Mouse (Mus musculus): ENCODE data around the gene Zfp618. TPM values are rescaled to one million over a fixed set of nuclear protein-coding genes. Genes with fewer than 3 reads are reported as not detected.

Zfp618 gene
- polyA plus RNA-seq, 1 experiment from 2014 or later: 26.6 TPM

DNA sequence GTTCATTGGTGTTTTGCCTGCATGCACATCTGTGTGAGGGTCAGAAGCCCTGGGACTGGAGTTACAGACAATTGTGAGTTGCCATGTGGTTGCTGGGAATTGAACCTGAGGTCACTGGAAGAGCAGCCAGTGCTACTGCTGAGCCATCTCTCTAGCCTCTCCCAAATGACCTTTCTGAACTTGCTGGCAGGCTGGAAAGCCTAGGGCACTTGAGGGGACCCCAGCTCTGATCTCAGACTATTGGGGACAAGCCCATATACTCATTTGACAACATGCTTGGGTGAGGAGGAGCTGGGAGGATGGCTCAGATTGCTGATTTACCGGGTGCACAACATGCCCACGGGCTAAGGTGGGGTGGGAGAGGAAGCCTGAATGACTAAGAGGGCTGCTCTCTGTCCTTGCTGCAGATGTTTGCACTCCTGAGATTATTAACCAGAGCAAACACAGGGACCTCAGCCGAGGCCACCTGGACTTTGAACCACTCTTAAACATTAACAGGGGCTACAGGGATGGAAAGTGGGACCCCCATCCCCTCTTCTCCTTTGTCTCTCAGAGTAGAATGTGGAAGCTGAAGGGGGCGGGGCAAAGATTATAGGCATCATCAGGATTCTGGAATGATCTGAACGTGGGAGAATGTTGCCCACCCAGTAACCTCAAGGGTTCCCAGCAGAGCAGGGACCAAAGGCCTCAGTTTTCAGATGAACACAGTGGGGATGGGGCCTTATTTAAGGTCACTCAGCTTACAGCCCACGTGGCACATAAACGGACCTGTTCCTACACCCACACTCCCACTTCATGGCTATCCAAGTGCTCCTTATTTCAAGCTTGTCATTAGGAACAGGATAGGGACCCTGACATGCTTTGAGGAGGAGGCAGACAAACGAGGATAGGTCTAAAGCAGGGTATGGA lies 191.6 kb downstream of the Zfp618 start:
- no peak for TF ChIP-seq CTCF (IDR thresholded peaks at IDR 0.05; ENCODE audit: low read depth)
- peak; percentile 53 for DNase-seq (ENCODE audit: low spot score)
- no peaks in the 10 kb centered on the region for H3K27me3 ChIP-seq (ENCODE audit: insufficient read depth, low read length)
- H3K9me3 ChIP-seq (replicated peaks; ENCODE audit: low read length): no peaks in the 10 kb centered on the region
- H3K27ac ChIP-seq: peak overlapping the region; percentile 77
- ATAC-seq (replicated peaks; ENCODE audit: low FRiP score, low read depth): peak; percentile 85
- H3K4me3 ChIP-seq (replicated peaks; ENCODE audit: low read depth, low read length): no peak overlapping the region
- H3K9ac ChIP-seq (ENCODE audit: low read depth, low read length): no peak overlapping the region
- no peak overlapping the region for H3K4me2 ChIP-seq (ENCODE audit: low read length)
- no peaks in the 10 kb centered on the region; the same call in 1 of the 2 replicates for H3K4me1 ChIP-seq (replicated peaks; ENCODE audit: insufficient read depth, low read length)
- 26% methylated on average over 8 of the region's 8 CpGs for WGBS
- H3K36me3 ChIP-seq (ENCODE audit: insufficient read depth, low read length): no peaks in the 10 kb centered on the region

DNA sequence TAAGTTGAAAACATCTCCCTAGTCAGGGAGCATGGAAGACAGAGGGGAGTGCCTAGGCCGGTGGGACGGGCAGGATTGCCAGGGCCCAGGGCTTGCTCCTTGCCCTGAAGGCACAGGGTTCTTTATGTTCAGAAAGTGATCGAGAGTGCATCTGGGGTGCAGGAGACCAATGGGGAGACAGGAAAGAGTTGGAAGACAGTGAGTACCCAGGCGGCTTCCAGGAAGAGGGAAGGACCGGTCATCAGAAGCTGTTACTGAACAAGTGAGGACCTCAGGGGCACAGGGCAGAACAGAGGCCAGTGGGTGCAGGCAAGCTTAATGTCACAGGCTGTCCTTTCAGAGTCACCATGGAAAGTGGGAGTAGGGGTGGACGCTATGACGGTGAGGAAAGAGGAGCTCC lies 192.8 kb downstream of the Zfp618 start:
- no peak overlapping the region for H3K4me3 ChIP-seq (replicated peaks; ENCODE audit: low read depth, low read length)
- no peak for TF ChIP-seq CTCF (IDR thresholded peaks at IDR 0.05; ENCODE audit: low read depth)
- H3K9ac ChIP-seq (ENCODE audit: low read depth, low read length): no peak overlapping the region
- H3K9me3 ChIP-seq (replicated peaks; ENCODE audit: low read length): no peaks in the 10 kb centered on the region
- peak overlapping the region; percentile 76 for H3K27ac ChIP-seq
- DNase-seq (ENCODE audit: low spot score): no peak
- WGBS: 89% methylated on average over 7 of the region's 7 CpGs
- no peak overlapping the region for H3K4me2 ChIP-seq (ENCODE audit: low read length)
- no peak for ATAC-seq (replicated peaks; ENCODE audit: low FRiP score, low read depth)
- H3K36me3 ChIP-seq (ENCODE audit: insufficient read depth, low read length): no peaks in the 10 kb centered on the region
- no peaks in the 10 kb centered on the region; the same call in 1 of the 2 replicates for H3K4me1 ChIP-seq (replicated peaks; ENCODE audit: insufficient read depth, low read length)
- H3K27me3 ChIP-seq (ENCODE audit: insufficient read depth, low read length): no peaks in the 10 kb centered on the region

DNA sequence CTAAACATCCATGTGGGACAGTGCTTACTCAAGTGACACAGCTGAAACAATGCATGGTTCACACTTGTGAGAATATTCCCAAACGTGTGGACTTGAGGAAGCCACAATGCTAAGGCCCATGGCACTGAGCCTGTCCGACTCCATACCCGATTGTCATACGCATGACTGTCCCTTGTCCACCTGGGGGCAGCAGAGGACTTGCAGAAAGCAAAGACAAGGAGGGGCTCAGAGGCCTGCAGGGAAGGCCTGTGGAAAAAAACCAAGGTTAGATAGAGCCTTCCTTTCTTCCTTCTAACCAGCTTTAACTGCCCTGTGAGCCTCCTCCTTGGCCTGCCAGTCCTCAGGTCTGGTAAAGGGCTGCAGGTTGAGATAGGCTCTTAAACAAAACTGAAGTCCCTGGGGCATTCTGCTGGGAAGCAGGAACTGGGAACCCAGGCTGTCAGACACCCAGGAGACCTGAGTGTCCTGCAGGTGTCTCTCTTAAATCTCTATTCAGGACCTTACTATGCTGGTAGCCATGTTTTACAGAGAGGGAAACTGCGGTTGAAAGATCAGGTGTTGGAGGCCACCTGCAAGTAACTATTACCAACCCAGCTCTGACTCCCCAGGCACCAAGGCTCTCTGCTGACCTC lies 193.7 kb downstream of the Zfp618 start:
- 12% methylated on average over 5 of the region's 5 CpGs for WGBS
- H3K9ac ChIP-seq (ENCODE audit: low read depth, low read length): peak overlapping the region; percentile 31; the same call in 1 of the 2 replicates
- no peaks in the 10 kb centered on the region for H3K9me3 ChIP-seq (replicated peaks; ENCODE audit: low read length)

DNA sequence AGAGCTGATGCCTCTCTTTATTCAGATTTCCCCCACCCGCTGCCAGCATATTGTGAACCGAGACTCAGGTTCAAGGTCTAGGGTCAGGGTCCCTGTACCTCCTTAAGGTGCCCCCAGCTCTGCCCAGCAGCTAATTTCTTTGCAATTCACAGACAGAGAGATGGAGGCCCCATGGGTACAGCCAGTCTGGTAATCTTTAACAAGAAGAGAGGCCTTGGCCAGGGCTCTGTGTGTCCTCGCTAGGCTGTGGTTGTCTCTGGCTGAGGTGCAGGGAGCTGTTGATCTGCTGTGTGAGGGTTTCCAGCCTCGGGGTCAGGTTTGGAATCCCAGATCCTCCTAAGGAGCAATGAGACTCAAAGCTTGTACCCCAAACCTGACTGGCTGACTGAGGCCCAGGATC lies 200.3 kb downstream of the Zfp618 start:
- Histone ChIP-seq H3K36me3 (ENCODE audit: insufficient read depth, low read length) (0 out of 2 replicates have a peak, but pooled peaks cover 10% of the 10 kb centered on the region), H3K27me3 (ENCODE audit: insufficient read depth, low read length) (no peaks in the 10 kb centered on the region), H3K9me3 (replicated peaks; ENCODE audit: low read length) (no peaks in the 10 kb centered on the region), H3K4me2 (ENCODE audit: low read length) (no peak overlapping the region), H3K4me3 (replicated peaks; ENCODE audit: low read depth, low read length) (no peak overlapping the region), H3K9ac (ENCODE audit: low read depth, low read length) (no peak overlapping the region), H3K4me1 (replicated peaks; ENCODE audit: insufficient read depth, low read length) (0 out of 2 replicates have a peak, but pooled peaks cover 6% of the 10 kb centered on the region), H3K27ac (no peak overlapping the region)
- no peak for TF ChIP-seq CTCF (IDR thresholded peaks at IDR 0.05; ENCODE audit: low read depth)
- WGBS: 71% methylated on average over 4 of the region's 4 CpGs
- DNase-seq (ENCODE audit: low spot score) (no peak), ATAC-seq (replicated peaks; ENCODE audit: low FRiP score, low read depth) (no peak)

More for the DNA sequence above, 193.7 kb downstream of the Zfp618 start:
- DNase-seq (ENCODE audit: low spot score): peak; percentile 96
- H3K27me3 ChIP-seq (ENCODE audit: insufficient read depth, low read length): no peaks in the 10 kb centered on the region
- peak; percentile 98 for TF ChIP-seq CTCF (IDR thresholded peaks at IDR 0.05; ENCODE audit: low read depth)
- H3K27ac ChIP-seq: peak overlapping the region; percentile 76
- no peaks in the 10 kb centered on the region; the same call in 1 of the 2 replicates for H3K4me1 ChIP-seq (replicated peaks; ENCODE audit: insufficient read depth, low read length)
- no peaks in the 10 kb centered on the region for H3K36me3 ChIP-seq (ENCODE audit: insufficient read depth, low read length)
- H3K4me3 ChIP-seq (replicated peaks; ENCODE audit: low read depth, low read length): no peak overlapping the region
- ATAC-seq (replicated peaks; ENCODE audit: low FRiP score, low read depth): peak; percentile 68
- no peak overlapping the region for H3K4me2 ChIP-seq (ENCODE audit: low read length)

DNA sequence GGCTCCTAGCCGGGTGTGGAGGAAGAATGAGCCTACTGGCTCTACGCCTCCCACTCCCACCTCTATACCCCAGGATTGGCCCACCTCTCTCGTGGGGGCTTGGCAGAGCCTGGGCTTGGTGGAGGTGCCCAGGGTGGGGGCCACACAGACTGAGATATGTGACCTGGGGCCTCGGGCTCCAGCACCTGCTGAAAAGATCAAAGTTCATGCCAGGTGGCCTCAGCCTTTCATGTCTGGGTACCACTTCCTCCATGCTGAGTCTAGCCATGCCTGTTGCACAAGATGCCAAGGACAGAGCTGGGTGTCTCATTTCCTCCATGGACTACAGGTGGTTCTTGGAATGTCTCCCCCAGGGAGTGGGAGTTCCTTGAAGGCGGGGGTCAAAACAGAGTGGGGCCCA lies 200.9 kb downstream of the Zfp618 start:
- H3K27ac ChIP-seq: no peak overlapping the region
- 0 out of 2 replicates have a peak, but pooled peaks cover 10% of the 10 kb centered on the region for H3K36me3 ChIP-seq (ENCODE audit: insufficient read depth, low read length)
- no peak overlapping the region for H3K9ac ChIP-seq (ENCODE audit: low read depth, low read length)
- no peaks in the 10 kb centered on the region for H3K9me3 ChIP-seq (replicated peaks; ENCODE audit: low read length)
- no peaks in the 10 kb centered on the region for H3K27me3 ChIP-seq (ENCODE audit: insufficient read depth, low read length)
- no peak overlapping the region for H3K4me3 ChIP-seq (replicated peaks; ENCODE audit: low read depth, low read length)
- 80% methylated on average over 5 of the region's 5 CpGs for WGBS
- H3K4me2 ChIP-seq (ENCODE audit: low read length): no peak overlapping the region
- ATAC-seq (replicated peaks; ENCODE audit: low FRiP score, low read depth): no peak
- DNase-seq (ENCODE audit: low spot score): no peak
- no peak for TF ChIP-seq CTCF (IDR thresholded peaks at IDR 0.05; ENCODE audit: low read depth)
- 0 out of 2 replicates have a peak, but pooled peaks cover 6% of the 10 kb centered on the region for H3K4me1 ChIP-seq (replicated peaks; ENCODE audit: insufficient read depth, low read length)

DNA sequence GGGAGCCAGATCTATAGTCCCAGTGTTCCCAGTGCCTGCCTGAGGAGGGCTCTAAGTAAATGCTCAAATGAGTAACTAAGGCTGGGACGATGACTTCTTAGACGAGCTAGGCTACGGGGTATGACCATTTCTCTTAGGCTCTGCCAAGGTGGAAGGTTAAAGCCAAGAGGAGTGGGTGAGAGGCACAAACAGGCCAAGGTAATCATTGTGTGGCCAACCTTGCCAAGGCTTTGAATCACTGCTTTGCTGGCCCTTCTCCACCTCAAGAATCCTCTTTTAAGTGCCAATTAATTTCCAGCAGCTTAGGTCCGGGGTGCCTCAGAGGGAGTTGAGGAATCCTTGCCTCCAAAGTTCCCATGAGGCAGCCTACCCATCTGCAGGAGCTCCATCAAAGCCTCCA lies 204.7 kb downstream of the Zfp618 start:
- TF ChIP-seq CTCF (IDR thresholded peaks at IDR 0.05; ENCODE audit: low read depth): no peak
- Histone ChIP-seq H3K4me1 (replicated peaks; ENCODE audit: insufficient read depth, low read length) (0 out of 2 replicates have a peak, but pooled peaks cover 6% of the 10 kb centered on the region), H3K9ac (ENCODE audit: low read depth, low read length) (peak overlapping the region; percentile 36; the same call in 1 of the 2 replicates), H3K36me3 (ENCODE audit: insufficient read depth, low read length) (0 out of 2 replicates have a peak, but pooled peaks cover 10% of the 10 kb centered on the region), H3K9me3 (replicated peaks; ENCODE audit: low read length) (no peaks in the 10 kb centered on the region), H3K4me3 (replicated peaks; ENCODE audit: low read depth, low read length) (peak overlapping the region; percentile 39; the same call in 1 of the 2 replicates), H3K27me3 (ENCODE audit: insufficient read depth, low read length) (no peaks in the 10 kb centered on the region), H3K27ac (peak overlapping the region; percentile 25; the same call in 1 of the 2 replicates), H3K4me2 (ENCODE audit: low read length) (peak overlapping the region; percentile 58)
- DNase-seq (ENCODE audit: low spot score): no peak
- WGBS: 68% methylated on average over 4 of the region's 4 CpGs
- ATAC-seq (replicated peaks; ENCODE audit: low FRiP score, low read depth): no peak

Measured in kidney, postnatal 0 days (tissue).